Mouse (Mus musculus) thymus, adult 2 months (tissue): ENCODE results near the gene Pepd.

Experiments
- CTCF ChIP-seq: fragments of 200-500 bp; IDR thresholded peaks from 2 replicates; pipeline ENCODE4 v1.5.1; 2012; ENCODE audit warnings: mild to moderate bottlenecking, control low read depth, low read length, moderate library complexity, borderline replicate concordance; ENCODE audit not compliant: control insufficient read depth, poor library complexity, insufficient read depth; ENCODE audit errors: extremely low read depth
- POLR2A ChIP-seq: fragments of 200-500 bp; IDR thresholded peaks from 2 replicates; pipeline ENCODE4 v1.6.1; 2012; ENCODE audit warnings: mild to moderate bottlenecking, low read length, control low read depth, moderate library complexity; ENCODE audit not compliant: control insufficient read depth, poor library complexity, insufficient read depth; ENCODE audit errors: extremely low read depth

GRCm38 (mm10) chr7:35042759-35043217 lies 130.6 kb downstream of the Pepd start:
- TF ChIP-seq POLR2A = no peak
- no peak for TF ChIP-seq CTCF
